Mouse (Mus musculus) kidney, postnatal 25 days (tissue): ENCODE measurements around the gene Pitpnc1.

Experiments used
- DNase-seq, 2 experiments: peaks; one replicate each; pipeline ENCODE4 v3.0.0; 2021; ENCODE audit warnings: mixed read lengths in 2 of 2

Gene Pitpnc1

GRCm38 (mm10) chr11:107322226-107322625 is 148.3 kb downstream of the Pitpnc1 start:
- no peak for DNase-seq

GRCm38 (mm10) chr11:107321819-107322218 is 148.7 kb downstream of the Pitpnc1 start:
- DNase-seq = no peak

- DNase-seq = no peak
Measured at GRCm38 (mm10) chr11:107319861-107320260, 150.6 kb downstream of the Pitpnc1 start.

GRCm38 (mm10) chr11:107317653-107318281 is 152.7 kb downstream of the Pitpnc1 start:
- peak; percentile 50 to 81 for DNase-seq

GRCm38 (mm10) chr11:107315475-107315874 is 155.0 kb downstream of the Pitpnc1 start:
- no peak for DNase-seq

- DNase-seq = no peak
Measured at GRCm38 (mm10) chr11:107310338-107311121, 160.0 kb downstream of the Pitpnc1 start.

GRCm38 (mm10) chr11:107306170-107306569 is 164.3 kb downstream of the Pitpnc1 start:
- no peak for DNase-seq

GRCm38 (mm10) chr11:107302141-107302540 is 168.4 kb downstream of the Pitpnc1 start:
- no peak for DNase-seq

- no peak for DNase-seq
Measured at GRCm38 (mm10) chr11:107300235-107300634, 170.3 kb downstream of the Pitpnc1 start.

GRCm38 (mm10) chr11:107299511-107300120 is 170.9 kb downstream of the Pitpnc1 start:
- no peak for DNase-seq

GRCm38 (mm10) chr11:107296176-107296575 is 174.3 kb downstream of the Pitpnc1 start:
- DNase-seq = peak; percentile 42 to 81

GRCm38 (mm10) chr11:107292036-107292435 is 178.5 kb downstream of the Pitpnc1 start:
- DNase-seq = peak; percentile 19 to 58

- no peak for DNase-seq
Measured at GRCm38 (mm10) chr11:107288186-107288563, 182.3 kb downstream of the Pitpnc1 start.

- DNase-seq = no peak
Measured at GRCm38 (mm10) chr11:107287215-107288185, 183.0 kb downstream of the Pitpnc1 start.

GRCm38 (mm10) chr11:107285731-107286130 is 184.8 kb downstream of the Pitpnc1 start:
- DNase-seq = no peak

- DNase-seq = no peak
Measured at GRCm38 (mm10) chr11:107283632-107284031, 186.9 kb downstream of the Pitpnc1 start.

- no peak for DNase-seq
Measured at GRCm38 (mm10) chr11:107282481-107282880, 188.0 kb downstream of the Pitpnc1 start.

GRCm38 (mm10) chr11:107279258-107279657 is 191.2 kb downstream of the Pitpnc1 start:
- no peak for DNase-seq

GRCm38 (mm10) chr11:107276898-107277297 is 193.6 kb downstream of the Pitpnc1 start:
- DNase-seq = peak; percentile 70 to 86

- DNase-seq = no peak
Measured at GRCm38 (mm10) chr11:107276337-107276736, 194.2 kb downstream of the Pitpnc1 start.

- peak; percentile 75 to 78 for DNase-seq
Measured at GRCm38 (mm10) chr11:107275902-107276301, 194.6 kb downstream of the Pitpnc1 start.

- DNase-seq = no peak
Measured at GRCm38 (mm10) chr11:107274206-107274605, 196.3 kb downstream of the Pitpnc1 start.
